ENCODE assay signal across 7 mouse cellular contexts in the genomic region with DNA sequence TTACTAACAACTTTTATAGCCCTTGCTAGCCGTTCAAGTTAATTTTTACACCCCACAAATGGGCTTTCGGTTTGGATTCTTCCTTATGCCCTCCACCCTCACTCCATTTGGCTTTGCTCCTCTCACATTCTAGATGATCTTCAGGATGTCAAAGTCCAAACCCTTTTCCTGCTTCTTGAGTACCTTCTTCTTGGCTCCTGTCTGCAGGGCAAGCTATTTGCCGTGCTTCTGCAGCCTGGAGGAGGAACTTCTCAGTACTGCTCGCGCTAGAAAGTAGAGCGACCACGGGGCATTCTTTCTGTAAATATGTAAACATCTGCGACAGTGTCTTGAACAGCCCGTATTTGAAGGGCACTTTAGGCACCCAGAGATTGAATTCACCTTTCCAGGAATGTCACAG. TPM values are rescaled to one million over a fixed set of nuclear protein-coding genes. Genes with fewer than 3 reads are reported as not detected.
A peak's percentile ranks its signal among the peaks of the same experiment; 100 is the strongest.
DNase-seq lines count a peak whose midpoint lies in the region; ATAC-seq and TF ChIP-seq lines count a peak whose summit lies in the region.

No protein-coding gene starts in this region.

- H3K27me3 ChIP-seq in myocyte (ENCODE audit: control insufficient read depth, insufficient read depth, insufficient read length) = no peaks in the 10 kb centered on the region

- H3K79me2 ChIP-seq in myocyte (ENCODE audit: control insufficient read depth, insufficient read depth) = peaks cover 27% of the 10 kb centered on the region

- H3ac ChIP-seq in myocyte (ENCODE audit: control insufficient read depth, insufficient read length) = no peak overlapping the region

- peak; percentile 12 for ATAC-seq in CD4-positive, CD25-positive, alpha-beta regulatory T cell, adult 4 months

- TF ChIP-seq POLR2A in myocyte (IDR thresholded peaks at IDR 0.05; ENCODE audit: insufficient read length, low read depth) = no peak

- no peaks in the 10 kb centered on the region for H3K36me3 ChIP-seq in myocyte (ENCODE audit: control insufficient read depth, insufficient read depth)

- peak; percentile 20 for DNase-seq in MEL-GATA-1-ER (ENCODE audit: extremely low read depth, low read depth)
- peak; percentile 11 for DNase-seq in forelimb bud, embryonic 11.5 days (ENCODE audit: low read depth, low spot score)
- peak; percentile 9 to 15 for DNase-seq in kidney, postnatal 36 days
- DNase-seq in adrenal gland, postnatal 25 days = no peak
- no peak for DNase-seq in layer of hippocampus, adult 9-11 months

- peak overlapping the region; percentile 62 for H3K4me3 ChIP-seq in myocyte

- H3K4me2 ChIP-seq in myocyte (ENCODE audit: low read depth) = peak overlapping the region; percentile 79

TF ChIP-seq in myocyte, 11 proteins besides CTCF, POLR2A, EP300 and RAD21:
- TF ChIP-seq POLR2AphosphoS2 (IDR thresholded peaks at IDR 0.05; ENCODE audit: insufficient read length, low read depth) (no peak), CEBPB (IDR thresholded peaks at IDR 0.05; ENCODE audit: insufficient read depth, poor library complexity, severe bottlenecking) (no peak), MYOD1 (IDR thresholded peaks at IDR 0.05; ENCODE audit: control insufficient read depth in 1 of 3, insufficient read length in 2 of 3, low read depth in 2 of 3) (no peak), SRF (IDR thresholded peaks at IDR 0.05; ENCODE audit: control insufficient read depth, insufficient read length, low read depth) (no peak), E2F4 (IDR thresholded peaks at IDR 0.05; ENCODE audit: insufficient read depth) (no peak), REST (IDR thresholded peaks at IDR 0.05; ENCODE audit: insufficient read depth, insufficient read length) (no peak), TCF3 (IDR thresholded peaks at IDR 0.05; ENCODE audit: insufficient read length, low read depth) (no peak), MYOG (IDR thresholded peaks at IDR 0.05; ENCODE audit: control insufficient read depth in 1 of 3, insufficient read depth in 1 of 3, insufficient read length in 2 of 3, low read depth in 2 of 3) (no peak), MAX (IDR thresholded peaks at IDR 0.05; ENCODE audit: low read depth) (no peak), USF1 (IDR thresholded peaks at IDR 0.05; ENCODE audit: low read depth) (no peak), TCF12 (IDR thresholded peaks at IDR 0.05; ENCODE audit: insufficient read depth, poor library complexity, severe bottlenecking) (no peak)

RNA-seq across cellular contexts. Expression of a gene that starts 0.4 kb away (rescaled TPM):
- polyA plus RNA-seq in CD4-positive, CD25-positive, alpha-beta regulatory T cell, adult 4 months (2017; shearing (Covaris generic)) = 10 to 100 TPM; 15.8 to 18.2 TPM
- 35.8 TPM for polyA plus RNA-seq in myocyte (2012; fragmentation: generic; extraction: Trizol)
- 29.8 and 34.1 TPM in 2 replicates for total RNA-seq in adrenal gland, postnatal 25 days (2021)

Comparison
In these comparisons a context has a peak if more than half of its experiments do, and no peak if none do; other contexts are left out.
1. DNase-seq: peak in MEL-GATA-1-ER (single experiment), forelimb bud, embryonic 11.5 days (single experiment) and kidney, postnatal 36 days (2 of 2); none in adrenal gland, postnatal 25 days (single experiment) and layer of hippocampus, adult 9-11 months (single experiment).